Mouse (Mus musculus) c-Kit-positive CD71-positive TER-119-positive erythroid progenitor cells, embryonic 14.5 days (primary cell): Measurements from ENCODE around the gene Vgll4.

Experiments used
- DNase-seq: peaks from one replicate; pipeline ENCODE4 v3.0.0-alpha.2; 2013; ENCODE audit warnings: low spot score

Gene Vgll4

GRCm38 (mm10) chr6:114974331-114974730 is 4.5 kb upstream of the Vgll4 start:
- no peak for DNase-seq

GRCm38 (mm10) chr6:114972988-114973387 is 3.2 kb upstream of the Vgll4 start:
- DNase-seq = no peak

- peak; percentile 5 for DNase-seq
These were observed 1.1 kb upstream of the Vgll4 start for GRCm38 (mm10) chr6:114970895-114971294.

GRCm38 (mm10) chr6:114970386-114970785 is 592 bp upstream of the Vgll4 start:
- DNase-seq = no peak

- DNase-seq = no peak
These were observed 1.2 kb downstream of the Vgll4 start for GRCm38 (mm10) chr6:114968361-114969212.

GRCm38 (mm10) chr6:114967623-114968022 is 2.2 kb downstream of the Vgll4 start:
- no peak for DNase-seq

- DNase-seq = no peak
These were observed 3.2 kb downstream of the Vgll4 start for GRCm38 (mm10) chr6:114966396-114967154.

- DNase-seq = no peak
These were observed 4.0 kb downstream of the Vgll4 start for GRCm38 (mm10) chr6:114965802-114966201.

- DNase-seq = no peak
These were observed 4.4 kb downstream of the Vgll4 start for GRCm38 (mm10) chr6:114965396-114965795.

GRCm38 (mm10) chr6:114964235-114964634 is 5.6 kb downstream of the Vgll4 start:
- no peak for DNase-seq

- no peak for DNase-seq
These were observed 6.2 kb downstream of the Vgll4 start for GRCm38 (mm10) chr6:114963636-114964035.

- no peak for DNase-seq
These were observed 8.3 kb downstream of the Vgll4 start for GRCm38 (mm10) chr6:114961276-114962068.

- no peak for DNase-seq
These were observed 10.8 kb downstream of the Vgll4 start for GRCm38 (mm10) chr6:114959012-114959398.

GRCm38 (mm10) chr6:114958249-114959011 is 11.4 kb downstream of the Vgll4 start:
- no peak for DNase-seq

GRCm38 (mm10) chr6:114957756-114958155 is 12.0 kb downstream of the Vgll4 start:
- no peak for DNase-seq

GRCm38 (mm10) chr6:114954496-114954895 is 15.3 kb downstream of the Vgll4 start:
- no peak for DNase-seq

GRCm38 (mm10) chr6:114953601-114954000 is 16.2 kb downstream of the Vgll4 start:
- no peak for DNase-seq

GRCm38 (mm10) chr6:114952356-114952755 is 17.4 kb downstream of the Vgll4 start:
- DNase-seq = no peak

- DNase-seq = no peak
These were observed 25.0 kb downstream of the Vgll4 start for GRCm38 (mm10) chr6:114944456-114945438.

- DNase-seq = no peak
These were observed 28.5 kb downstream of the Vgll4 start for GRCm38 (mm10) chr6:114941201-114941849.
